Mouse (Mus musculus) right cerebral cortex, postnatal 4 days (tissue): ENCODE measurements at regions not wholly inside any gene's neighbourhood (a gene's known extent, or its start where the extent isn't known, plus 50 kb on each side); places are given as distances from the start of the nearest gene placed in this dataset.
"Not testable (repeated sequence)": the region's sequence is repeated elsewhere in the genome, so short reads cannot be mapped to it uniquely, and the experiment has no call there.

Experiments used
- DNase-seq: peaks from one replicate; pipeline ENCODE4 v3.0.0-alpha.2; 2022

- no peak for DNase-seq
Observed at GRCm38 (mm10) chr13:25675208-25675607, 404.9 kb upstream of the Nrsn1 start.

DNA sequence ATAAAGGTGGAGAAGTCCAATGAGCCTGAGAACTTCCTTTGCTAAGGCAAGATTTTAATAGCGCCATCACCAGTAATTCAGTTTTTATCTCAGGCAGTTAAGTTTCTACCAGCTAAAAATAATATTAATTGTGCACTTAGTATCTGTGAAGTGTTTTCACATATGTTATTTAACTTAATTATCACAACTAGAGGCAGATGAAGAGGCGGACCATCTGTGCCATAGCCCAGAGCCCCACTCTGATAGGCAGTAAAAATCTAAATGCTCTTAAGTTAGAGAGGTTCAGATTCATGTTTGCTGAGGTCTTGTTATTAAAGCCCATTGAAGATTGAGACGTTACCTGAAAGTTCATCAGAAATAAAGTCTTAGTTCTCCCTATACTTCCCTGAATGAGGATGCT is 395.7 kb upstream of the Nrsn1 start:
- DNase-seq: no peak

- no peak for DNase-seq
Observed at GRCm38 (mm10) chr13:25664963-25665606, 394.8 kb upstream of the Nrsn1 start.

DNA sequence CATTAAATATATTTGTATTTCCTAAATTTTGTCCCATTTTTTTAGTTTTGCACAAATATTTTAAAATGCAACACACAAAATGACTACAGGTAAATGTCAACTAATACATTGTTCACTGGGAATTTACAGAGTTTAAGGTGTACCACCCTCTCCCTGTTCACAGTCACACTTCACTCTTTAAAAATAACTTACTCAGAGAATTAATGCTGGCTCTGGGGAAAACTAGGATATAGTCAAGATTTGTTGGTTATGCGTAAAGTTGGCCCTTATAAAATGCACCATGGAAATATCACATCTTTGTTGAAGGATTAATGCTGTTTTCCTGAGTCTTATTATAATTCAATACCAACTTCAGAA is 378.1 kb upstream of the Nrsn1 start:
- DNase-seq: no peak

GRCm38 (mm10) chr13:25647711-25648429 is 377.6 kb upstream of the Nrsn1 start:
- DNase-seq: no peak

GRCm38 (mm10) chr13:25639522-25640291 is 369.4 kb upstream of the Nrsn1 start:
- no peak for DNase-seq

DNA sequence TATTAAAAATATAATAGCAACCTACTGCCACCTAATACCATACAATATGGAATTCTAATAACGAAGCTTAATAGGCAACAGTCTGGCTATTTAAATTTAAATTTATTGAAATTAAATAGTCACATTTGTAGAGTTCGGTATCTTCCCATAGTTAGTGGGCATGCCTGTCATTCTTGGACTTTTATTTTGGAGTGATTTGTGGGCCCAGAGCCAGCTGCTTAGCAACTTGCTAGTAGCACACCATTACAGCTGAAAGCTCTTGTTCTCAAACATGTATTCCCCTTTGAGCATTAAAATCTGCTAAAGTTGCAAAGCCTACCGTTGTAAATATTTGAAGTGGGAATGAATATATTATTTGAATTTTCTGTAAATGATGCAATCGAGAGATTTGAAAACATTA is 359.2 kb upstream of the Nrsn1 start:
- peak; percentile 52 for DNase-seq

GRCm38 (mm10) chr13:25617578-25617977 is 347.3 kb upstream of the Nrsn1 start:
- no peak for DNase-seq

- no peak for DNase-seq
Observed at GRCm38 (mm10) chr13:25611986-25612385, 341.7 kb upstream of the Nrsn1 start.

DNA sequence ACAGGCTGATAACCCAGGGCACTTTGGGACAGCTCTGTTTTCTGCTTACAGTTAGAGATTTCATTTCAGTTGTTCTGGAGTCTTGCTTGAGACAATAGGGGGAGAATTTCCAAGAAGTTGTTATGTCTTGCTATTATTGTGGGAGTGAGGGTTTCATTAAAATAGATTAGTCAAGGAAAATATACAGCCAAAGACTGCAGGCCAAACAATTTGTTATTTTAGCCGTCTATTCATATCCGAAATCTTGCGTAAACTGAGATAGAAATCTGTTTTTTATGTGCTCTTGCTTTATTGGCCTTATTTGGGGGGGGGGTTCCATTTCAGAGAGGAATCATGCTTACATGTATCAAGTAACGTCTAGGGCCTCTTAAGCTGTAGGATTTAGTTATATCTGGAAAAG is 339.3 kb upstream of the Nrsn1 start:
- DNase-seq: no peak

- no peak for DNase-seq
Observed at GRCm38 (mm10) chr13:25609241-25609640, 338.9 kb upstream of the Nrsn1 start.

GRCm38 (mm10) chr13:25601351-25601750 is 331.0 kb upstream of the Nrsn1 start:
- not testable (repeated sequence) for DNase-seq

GRCm38 (mm10) chr13:25594629-25595028 is 324.3 kb upstream of the Nrsn1 start:
- DNase-seq: no peak

DNA sequence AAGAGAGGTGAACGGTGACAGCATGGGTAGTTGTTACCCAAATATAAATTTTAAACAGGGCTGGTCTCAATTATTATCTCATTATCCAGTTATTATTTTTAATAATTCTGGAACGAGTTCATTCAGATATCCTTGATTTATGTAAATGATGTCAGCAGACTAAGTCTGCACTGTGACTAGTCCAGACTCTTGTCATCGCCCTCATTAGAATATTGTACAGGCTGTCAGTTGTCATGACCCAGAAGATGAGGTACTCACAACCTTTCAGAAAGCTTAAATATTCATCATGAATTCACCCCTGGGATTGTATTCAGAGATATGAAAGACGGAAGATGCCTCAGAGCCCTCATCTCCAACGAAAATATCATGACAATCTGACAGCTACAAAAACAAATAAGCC is 300.3 kb upstream of the Nrsn1 start:
- DNase-seq: no peak

GRCm38 (mm10) chr13:25562746-25563145 is 292.4 kb upstream of the Nrsn1 start:
- peak; percentile 3 for DNase-seq

- DNase-seq: no peak
Observed at GRCm38 (mm10) chr13:25560339-25560738, 290.0 kb upstream of the Nrsn1 start.

DNA sequence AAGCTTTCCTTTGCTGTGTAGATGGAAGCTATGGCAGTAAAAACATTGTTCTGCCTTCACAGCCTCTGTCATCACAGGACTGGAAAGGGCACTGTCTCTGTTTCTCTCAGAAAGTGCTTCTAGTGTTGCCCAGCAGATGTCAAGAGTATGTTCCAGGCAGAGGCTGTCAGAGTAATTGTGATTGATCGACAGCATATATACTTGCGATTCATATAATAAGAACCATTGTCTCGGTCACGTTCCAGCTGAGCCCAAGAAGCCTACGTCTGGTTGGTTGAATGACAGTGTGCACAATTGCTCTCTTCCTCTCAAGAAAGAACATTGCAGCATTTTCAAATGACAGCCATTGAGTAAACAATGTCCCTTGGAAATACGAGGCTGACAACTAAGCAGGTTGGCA is 284.7 kb upstream of the Nrsn1 start:
- DNase-seq: no peak

DNA sequence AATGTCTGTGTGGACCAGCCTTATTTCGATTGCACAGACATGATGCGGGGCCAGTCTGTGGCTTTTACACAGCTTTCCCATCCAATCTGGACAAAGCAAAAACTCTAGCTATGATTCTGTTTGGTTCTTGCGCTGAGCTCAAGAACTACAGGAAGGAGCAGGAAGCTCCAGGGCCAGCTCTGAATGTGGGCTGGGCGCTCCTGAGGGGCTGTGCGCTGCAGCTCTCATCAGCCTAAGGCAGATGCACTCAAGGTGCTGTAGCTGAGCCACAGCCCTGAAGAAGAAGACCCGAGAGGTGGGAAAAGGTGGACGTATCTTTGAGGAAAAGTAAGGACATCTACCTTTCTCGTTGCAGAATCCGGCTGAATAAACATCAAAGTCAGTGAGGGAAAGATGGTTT is 278.2 kb upstream of the Nrsn1 start:
- no peak for DNase-seq

DNA sequence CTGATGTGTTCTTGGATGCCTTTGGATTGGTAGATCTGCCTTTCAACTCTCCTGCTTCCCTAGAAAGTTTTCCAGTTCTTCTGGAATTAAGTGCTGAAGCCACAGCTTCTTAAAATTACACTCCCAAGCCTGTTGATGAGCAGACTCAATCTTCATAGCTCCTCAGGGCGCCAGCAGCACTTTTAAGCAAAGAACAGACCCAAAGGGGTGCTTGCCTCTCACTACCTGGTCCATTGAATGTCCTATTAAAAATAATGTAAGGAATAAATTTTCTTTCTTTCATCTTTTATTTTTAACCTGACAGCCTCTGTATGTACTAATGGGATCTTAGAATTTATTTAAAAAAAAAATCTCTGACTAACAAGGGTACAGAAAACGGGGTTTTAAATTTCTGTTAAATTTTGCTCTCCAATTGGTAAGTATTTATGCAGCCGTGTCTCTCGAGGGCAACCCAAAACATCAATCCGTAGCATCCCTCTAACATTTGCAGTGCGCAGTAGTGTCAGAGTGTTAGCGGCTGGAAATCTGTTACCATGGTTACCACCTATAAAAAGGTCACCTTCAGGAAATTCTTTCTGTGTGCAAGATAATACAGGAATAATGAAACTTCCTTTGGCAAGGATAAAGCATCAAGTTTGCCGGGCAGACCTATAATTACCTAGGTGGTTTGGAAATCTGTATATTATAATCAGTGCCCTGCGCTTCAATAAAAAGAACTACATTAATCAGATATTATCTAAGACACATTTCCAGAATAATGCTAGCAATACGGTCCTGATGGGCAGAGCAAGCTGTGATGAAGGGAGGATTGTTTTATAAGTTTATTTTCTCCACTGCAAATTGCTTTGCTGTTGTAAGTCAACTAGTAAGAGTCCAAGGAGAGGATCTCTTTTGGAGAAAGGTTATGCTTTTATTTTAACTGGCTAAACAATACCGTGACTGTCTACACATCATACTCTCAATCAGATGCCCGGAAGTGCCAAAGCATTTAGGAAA is 277.1 kb upstream of the Nrsn1 start:
- no peak for DNase-seq

DNA sequence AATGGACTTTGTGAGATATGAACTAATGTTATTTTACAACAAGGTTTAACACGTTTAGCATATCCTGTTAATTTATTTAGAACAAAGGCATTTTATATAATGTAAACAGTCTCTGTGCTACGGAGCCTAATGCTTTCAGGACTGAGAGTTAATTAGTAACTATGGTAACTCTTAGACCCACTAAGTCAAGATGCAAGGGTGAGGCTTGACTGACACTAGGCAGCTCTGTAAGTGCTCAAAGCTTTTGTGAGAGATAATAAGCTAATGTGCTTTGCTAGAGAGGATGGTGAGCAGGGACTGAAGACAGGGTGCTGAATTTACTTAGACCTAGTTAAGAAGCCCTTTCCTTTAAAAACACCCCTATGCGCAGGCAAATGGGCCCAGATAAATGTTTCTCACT is 253.8 kb upstream of the Nrsn1 start:
- no peak for DNase-seq

- no peak for DNase-seq
Observed at GRCm38 (mm10) chr13:25507355-25507754, 237.1 kb upstream of the Nrsn1 start.

- no peak for DNase-seq
Observed at GRCm38 (mm10) chr13:25494492-25495034, 224.3 kb upstream of the Nrsn1 start.

GRCm38 (mm10) chr13:25490036-25490435 is 219.7 kb upstream of the Nrsn1 start:
- no peak for DNase-seq
